Mouse (Mus musculus): ENCODE measurements around the gene Nelfb. TPM values are rescaled to one million over a fixed set of nuclear protein-coding genes. Genes with fewer than 3 reads are reported as not detected.
A peak's percentile ranks its signal among the peaks of the same experiment; 100 is the strongest.

Gene Nelfb
- total RNA-seq, 1 experiment from 2014 or later: 61.8 TPM

DNA sequence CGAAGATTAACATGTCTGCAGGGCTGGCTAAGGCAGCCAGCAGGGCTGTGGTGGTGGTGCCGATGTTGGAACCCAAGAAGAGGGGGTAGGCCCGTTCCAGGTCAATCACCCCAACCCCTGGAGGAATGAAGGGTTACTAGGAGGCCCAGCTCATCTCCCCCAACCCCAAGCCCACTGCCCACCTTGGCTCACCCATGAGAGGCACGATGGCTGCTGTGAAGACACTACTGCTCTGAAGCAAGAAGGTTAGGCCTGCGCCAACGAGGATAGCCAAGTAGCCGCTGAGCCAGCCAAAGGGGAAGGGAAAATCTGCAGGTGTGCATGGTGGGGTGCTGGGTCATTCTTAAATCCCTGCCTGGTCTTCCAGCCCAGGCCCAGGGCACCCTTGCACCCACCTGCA is 19.3 kb upstream of the Nelfb start:
- DNase-seq: no peak

DNA sequence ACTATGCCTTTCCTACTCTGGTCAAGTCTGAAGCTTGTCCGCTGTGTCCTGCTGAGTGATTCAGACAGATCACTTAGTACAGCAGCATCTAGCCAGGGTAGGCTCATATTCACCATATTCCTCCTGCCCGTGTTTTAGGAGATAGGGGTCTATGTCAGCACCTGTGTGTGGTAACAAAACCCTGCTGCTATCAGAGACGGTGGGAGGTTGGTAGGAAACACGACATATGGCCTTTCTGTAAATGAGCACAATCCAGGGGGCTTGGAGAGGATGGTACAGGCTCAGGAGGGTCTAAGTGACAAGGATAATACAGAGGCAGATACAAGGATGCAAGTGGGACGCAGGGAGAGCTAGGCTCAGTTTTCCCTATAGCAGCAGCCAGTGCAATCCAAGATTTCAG is 18.3 kb upstream of the Nelfb start:
- DNase-seq: no peak

DNA sequence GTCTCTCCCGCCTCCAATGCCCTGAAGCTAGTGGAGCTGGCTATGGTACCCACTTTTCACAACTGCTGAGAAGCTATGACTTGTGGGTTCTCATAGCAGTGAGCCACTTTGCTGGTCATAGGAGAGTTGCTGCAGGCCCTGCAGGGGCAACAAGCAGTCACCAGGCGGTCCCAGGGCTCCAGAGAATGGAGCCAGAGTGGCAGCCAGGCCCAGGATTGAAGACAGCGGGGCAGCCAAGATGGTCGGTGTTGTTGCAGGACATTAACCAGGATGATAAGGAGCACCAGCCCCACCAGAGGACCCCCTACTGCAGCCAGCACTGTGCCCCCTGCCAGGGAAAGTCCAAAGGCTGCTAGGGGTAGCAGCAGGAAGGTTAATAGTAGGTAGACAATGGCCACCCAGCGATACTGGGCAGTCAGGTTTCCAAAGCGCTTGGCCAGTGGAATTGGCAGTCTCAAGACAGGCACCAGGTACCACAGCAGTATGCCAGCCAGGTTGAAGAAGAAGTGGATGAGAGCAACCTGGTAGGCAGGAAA is 17.8 kb upstream of the Nelfb start:
- no peak for DNase-seq

DNA sequence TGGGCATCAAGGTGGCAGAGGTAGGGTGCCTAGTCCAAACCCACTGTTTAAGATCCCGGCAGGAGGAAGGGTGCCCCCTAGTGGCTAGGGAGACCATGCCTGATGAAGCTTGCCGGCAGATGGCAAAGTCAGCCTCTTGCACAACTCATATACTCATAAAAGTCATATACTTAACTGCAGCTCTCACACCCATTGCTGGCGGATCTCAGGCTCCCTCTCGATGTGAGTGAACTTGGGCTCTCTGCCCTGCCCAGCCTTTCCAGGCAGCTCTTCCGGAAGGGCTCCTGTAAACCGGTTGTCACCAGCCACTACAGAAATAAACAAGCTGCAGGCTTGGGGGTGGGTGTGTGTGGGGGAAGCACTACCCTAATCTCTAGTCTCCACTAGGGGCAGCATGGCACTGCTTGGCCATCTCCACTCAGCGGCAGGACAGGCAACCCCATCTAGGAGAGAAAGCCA is 17.2 kb upstream of the Nelfb start:
- DNase-seq: peak; percentile 83

DNA sequence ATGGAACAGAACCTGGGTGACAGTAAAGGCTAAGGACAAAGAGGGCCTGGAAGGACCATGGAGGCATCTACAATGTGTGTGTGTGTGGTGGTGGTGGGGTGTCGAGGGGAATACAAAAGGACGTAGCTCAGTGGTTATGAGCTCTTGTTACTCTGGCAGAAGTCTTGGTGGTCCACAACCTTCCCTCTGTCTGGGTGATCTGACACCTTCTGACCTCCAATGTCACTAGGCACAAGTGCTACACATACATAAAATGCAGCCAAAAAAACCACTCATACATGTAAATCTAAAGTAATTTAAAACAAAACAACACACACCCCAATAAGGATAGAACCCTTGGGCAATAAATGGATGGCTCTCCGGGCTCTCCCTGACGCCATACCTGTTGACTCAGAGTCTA is 16.1 kb upstream of the Nelfb start:
- DNase-seq: no peak

DNA sequence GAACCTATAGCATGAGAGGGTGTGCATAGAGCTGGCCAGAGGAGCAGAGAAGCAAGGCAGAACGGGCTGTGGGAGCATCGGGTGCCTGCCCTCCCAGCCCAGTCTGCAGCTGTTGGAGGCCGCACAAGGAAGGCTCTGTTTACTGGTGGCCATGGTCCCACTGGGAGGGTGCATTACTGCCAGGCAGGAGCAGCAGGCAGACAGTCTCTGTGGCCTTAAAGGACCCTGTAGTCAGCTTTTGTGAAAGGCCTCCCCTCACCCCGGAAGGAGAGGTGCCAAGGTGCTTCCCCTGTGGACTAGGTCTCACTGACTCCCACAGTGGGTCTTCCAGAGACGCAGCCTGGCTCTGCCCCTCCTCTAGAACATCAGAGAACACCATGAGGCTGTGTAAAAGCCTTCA is 15.6 kb upstream of the Nelfb start:
- no peak for DNase-seq

DNA sequence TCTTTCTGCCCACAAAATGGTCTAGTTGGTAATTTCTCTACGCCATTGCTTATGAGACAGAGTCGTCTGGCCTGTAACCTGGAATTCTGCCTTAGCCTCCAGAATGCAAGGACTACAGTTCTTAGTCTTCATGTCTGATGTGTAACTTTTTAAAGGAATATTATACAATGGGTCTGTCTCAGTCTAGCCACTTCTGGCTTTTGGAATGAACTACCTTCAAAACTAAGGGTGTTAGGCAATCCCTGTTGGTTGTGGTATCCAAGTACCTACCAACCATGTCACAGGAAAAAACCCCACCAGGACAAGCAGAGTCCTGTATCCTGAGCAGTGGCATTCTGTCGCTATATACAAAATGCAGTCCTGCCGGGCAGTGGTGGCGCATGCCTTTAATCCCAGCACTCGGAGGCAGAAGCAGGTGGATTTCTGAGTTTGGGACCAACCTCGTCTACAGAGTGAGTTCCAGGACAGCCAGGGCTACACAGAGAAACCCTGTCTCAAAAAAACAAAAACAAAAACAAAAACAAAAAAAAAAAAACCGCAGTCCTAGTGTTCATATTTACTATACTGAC is 14.6 kb upstream of the Nelfb start:
- DNase-seq: no peak

DNA sequence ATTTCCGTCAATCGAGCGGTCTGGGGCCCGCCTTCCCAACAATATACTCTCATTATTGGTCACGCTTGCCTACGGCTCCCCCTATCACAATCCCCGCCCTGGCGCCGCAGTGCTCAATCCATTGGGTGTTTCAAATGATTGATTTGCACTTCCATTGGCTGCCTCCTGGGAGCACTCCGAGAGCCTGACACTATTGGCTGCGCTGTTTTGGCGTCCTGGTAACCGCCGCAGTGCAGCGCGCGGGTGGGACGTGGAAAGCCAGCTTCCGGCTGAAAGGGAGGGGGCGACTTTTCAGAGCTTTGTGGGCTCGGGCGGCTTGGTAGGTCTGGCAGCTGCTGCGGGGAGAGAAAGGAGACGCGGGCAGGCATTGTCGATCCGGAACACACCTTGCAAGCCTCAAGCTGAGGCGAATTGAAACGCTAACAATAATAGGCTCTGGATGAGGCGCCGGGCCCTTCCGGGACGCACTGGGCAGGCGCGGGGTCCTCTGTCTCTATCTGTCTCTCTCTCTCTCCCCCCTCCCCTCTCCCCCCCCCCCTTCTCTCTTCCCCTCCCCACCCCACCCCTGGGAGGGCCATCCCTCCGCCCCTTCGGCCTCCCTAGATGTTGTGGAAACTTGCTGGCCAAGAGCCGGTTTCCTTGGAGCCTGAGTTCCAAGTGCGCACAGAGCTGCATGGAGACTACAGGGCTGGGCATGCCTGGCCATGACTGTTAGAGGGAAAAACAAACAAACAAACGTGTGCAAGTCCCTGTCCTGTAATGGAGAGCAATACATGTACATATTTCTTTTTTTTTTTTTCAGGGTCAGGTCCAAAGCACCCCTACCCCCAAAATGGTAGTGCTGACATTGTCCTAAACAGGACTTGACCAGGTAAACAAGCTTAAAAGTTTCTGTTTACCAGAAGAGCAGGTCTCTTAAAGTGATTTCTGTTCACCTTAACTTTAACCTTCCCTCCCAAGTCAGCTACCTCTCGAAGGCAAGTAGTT is 13.8 kb upstream of the Nelfb start:
- peak; percentile 95 for DNase-seq

DNA sequence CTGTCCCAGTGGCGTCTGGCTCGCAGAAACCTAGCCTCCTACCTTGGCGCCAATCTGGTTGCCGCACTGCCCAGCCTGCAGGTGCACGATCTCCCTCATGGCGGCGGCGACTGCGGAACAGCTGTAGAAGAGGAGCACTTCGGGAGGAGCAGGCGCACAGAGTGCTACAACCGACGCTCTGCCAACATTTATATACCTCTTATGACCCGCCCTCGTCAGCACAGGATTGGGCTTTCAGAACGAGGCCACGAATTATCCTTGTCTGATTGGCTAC is 13.1 kb upstream of the Nelfb start, which contains the start of gene Tubb4b:
TSS of gene Tubb4b (minus strand) at position 211 of the 274 bp plus-strand sequence.
- no peak for DNase-seq

DNA sequence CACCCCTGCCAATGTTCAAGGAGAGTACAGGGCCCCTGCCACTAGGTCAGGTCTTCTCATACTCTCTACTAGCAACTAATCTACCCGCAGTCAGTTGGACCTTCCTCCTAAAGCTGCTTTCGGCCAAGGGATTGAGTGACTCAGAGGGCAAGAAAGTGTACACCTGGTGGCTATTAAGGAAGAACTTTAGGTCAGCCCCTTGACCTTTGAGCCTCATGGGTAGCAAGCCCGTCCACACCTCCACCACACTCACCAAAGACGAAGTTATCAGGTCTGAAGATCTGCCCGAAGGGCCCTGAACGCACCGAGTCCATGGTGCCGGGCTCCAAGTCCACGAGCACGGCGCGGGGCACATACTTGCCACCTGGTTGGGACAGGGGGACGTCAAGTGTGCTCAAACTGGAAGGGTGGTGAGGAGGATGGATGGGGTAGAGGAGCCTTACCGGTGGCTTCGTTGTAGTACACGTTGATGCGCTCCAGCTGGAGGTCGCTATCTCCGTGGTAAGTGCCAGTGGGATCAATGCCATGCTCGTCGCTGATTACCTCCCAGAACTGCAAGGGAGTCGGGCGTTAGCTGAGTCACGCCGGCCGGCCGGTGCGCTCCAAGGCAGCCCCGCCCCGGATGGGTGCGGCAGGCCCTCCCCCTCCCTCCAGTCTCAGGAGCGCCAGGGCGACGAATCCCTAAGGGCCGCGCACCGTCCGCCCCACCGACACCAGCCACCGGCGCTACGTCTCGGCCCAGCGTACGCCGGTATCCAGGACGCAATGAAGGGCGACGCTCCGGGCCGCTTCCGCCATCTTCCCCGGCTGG is 12.6 kb upstream of the Nelfb start:
- DNase-seq: peak; percentile 91

DNA sequence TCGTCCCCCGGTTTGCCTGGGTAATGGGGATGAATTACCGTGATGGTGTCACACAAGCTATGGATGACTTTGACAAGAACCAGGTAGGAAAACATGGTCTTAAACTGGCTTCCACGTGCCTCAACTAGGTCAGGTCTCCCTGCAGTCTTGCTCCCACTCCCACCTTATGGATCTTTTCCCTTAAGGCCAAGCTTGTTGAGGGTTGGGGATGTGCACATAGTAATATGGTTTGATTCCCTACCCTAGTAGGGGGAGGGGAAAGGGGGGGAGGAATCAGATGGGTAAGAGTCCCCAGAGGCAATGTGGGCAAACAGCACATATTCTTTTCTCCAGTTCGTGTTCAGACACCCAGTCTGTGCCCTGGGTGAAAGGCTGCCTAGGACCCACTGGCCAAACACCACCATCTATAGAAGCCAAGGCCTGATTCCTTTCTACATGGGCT is 10.1 kb upstream of the Nelfb start:
- DNase-seq: no peak

DNA sequence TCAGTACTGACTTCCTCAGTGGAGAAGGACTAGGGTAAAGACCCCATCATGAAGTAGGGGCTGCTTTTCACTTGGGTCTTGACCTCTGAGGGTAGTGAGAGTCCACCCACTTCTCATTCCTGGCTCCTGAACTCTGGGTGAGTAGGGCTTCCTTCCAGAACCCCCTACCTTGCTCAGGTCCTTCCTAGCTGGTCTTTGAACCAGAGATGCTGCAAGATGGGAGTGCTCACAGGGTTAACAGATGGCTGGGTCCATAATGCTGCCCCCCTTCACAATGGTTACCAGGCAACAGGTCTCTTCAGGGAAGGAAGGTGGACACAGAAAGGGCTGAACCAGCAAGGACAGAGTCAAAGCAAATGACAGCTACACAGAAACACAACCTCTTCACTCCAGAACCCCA is 7.2 kb upstream of the Nelfb start, which contains the start of gene Fam166a:
TSS of gene Fam166a (plus strand) at position 301 of the 400 bp plus-strand sequence.
- DNase-seq: no peak

DNA sequence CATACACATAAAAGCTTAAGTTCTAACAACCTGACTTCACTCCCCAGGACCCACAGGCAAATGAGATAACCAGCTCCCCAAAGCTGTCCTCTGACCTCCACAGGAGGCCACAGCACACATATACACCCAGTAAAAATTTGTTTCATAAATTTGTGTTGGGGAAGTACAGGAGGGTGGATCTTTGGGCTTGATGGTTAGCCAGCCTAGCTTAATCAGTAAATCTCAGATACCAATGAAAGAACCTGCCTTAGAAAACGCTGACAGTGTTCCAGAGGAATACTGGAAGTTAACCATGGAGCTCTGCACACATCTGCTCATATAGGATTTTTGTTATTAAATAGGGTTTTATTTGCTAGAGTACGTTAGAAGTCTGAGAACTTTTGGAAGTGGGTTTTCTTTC is 6.4 kb upstream of the Nelfb start:
- DNase-seq: no peak

DNA sequence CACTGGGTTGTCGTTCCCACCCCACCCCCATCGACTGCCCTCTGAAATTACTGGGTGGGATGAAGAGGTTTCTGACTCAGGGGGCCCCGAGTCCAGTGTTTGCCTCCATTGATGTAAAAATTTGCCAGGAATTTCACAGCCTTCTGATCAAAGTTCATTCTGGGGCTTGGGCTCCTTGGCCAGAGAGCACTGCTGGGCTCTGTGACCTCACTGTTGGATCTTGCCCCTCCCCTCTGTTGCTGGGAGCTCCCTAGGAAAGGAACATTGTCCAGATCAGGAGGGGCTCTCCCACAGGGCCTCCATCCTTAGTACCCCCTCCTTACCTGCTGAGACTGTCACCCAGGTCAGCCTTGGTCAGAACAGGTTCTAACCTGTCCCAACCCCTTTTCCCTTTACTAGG is 3.2 kb upstream of the Nelfb start, which contains the start of gene Stpg3:
TSS of gene Stpg3 (minus strand) at position 194 of the 400 bp plus-strand sequence.
- DNase-seq: no peak

DNA sequence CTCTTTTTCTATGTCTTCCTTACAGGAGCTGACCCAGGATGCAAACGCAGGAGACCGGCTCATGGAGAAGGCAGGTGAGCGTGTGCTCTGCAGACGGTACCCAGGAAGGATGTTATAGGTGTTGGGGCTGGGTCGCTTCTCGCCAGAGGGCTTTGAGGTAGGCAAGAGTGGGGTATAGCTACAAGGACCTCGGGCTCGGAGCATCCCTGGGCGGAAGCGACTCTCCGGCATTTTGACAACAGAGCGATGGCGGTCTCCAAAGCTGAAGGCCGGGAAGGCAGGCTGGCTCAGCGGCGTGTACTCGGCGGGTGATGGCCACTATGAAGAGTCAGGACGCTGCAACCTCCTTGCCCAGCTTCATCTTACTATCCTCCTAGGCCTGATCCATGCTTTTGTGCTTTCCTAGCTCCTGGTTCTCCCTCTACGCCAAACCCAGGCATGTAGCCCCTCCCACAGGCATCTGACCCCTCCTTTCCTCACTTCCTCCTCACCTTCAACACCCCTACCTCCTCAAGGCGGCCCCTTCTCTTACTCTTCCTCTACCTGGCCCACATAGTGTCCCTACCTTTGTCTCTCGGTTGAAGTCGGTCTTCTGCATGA is 2.1 kb upstream of the Nelfb start:
- no peak for DNase-seq

DNA sequence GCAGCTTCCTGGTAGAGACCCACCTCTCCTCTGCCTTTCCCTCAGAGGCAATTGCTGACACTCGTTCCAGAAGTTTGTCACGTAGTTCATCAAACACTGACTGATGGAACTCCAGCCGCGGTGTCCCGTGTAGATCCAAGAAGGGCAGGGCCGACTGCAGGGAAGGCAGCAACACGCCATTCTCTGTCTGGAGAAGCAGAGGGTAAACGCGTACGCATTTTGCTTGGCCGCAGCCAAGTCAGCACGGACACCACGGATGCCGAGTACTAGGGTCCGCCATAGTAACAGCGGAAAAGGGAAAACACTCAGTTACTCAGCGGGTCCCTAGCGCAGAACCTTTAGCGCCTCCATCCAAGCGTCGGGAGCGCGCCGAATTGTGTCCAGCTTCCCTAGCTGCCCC is 603 bp downstream of the Nelfb start:
- DNase-seq: no peak

DNA sequence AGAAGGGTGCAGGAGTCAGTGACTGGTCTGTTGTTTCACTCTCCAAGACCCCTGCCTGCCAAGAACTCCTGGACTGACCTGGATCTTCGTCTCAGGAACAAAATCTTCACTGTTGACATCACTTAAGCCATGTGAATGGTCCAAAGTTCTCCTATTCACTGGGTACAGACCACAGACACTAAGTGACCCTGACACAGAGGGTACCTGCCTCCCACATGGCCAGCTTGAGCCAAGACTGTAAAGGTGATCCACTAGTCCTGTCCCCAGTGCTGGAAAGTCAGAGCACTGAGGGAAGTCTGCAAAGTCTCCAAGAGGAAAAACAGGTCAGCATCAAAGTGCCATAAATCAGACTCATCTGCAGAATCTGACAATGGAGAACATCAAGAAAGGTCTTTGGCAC is 3.7 kb downstream of the Nelfb start:
- no peak for DNase-seq

DNA sequence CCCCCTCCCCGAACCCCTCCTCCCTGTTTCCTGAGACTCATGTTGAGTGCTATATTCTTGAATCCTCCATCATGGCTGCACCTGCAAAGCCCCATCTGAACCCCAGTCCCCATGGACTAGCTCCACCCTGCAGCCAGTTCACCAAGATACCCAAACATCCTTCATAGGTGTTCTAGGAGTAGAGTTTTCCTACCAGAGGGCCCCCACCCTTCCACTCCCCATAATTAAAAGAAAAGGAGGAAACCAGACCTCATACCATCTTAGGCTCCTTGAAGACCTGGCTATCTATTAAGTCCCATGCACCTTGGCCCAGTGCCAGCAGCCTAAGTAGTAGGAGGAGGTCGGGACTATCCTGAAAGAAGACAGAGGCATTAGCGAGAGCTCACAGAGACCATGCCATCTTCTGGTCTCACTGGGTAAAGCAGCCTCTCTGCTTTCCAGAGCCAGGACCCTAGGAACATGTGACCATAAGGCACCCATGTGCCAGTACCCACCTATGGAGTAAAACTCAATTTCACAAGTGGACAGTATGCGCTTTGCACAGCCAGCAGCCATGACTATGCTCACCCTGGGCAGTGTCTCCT is 7.6 kb downstream of the Nelfb start:
- no peak for DNase-seq

DNA sequence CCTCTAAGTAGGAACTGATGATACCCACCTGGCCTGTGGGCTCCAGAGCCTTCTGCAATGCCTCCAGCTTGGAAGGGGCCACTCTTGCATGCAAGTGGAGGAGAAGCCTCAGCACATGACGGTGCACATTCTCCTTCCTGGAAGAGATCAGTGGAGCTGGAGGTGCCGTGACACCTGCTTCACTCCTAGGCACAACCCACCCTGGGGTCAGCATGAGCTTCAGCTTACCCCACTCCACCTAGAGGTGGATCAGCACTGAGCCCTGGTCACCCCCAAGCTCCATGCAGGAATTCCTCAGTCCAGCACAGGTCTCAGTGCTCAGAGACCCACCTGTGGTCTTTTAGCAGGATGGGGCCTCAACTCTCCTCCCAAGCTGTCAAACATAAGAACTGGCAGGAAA is 10.7 kb downstream of the Nelfb start:
- DNase-seq: no peak

DNA sequence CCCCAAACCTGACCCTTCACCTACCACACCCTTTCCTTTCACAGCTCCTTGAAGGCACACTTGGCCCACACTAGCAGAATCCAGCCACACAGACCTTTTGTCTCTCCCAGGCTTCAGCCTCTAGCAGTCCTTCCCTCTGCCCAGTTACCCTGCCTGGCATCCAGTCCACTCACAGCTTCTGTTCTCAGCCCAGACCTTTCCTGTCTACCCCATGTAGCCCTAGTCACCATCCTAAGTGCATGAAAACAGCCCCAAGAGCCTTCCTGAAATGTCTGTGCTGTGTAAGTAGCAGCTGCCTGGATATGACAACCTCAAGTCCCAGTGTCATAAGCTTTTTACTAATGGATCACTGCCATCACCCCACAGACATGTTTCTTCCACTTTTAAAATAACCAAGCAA is 13.3 kb downstream of the Nelfb start:
- no peak for DNase-seq

DNA sequence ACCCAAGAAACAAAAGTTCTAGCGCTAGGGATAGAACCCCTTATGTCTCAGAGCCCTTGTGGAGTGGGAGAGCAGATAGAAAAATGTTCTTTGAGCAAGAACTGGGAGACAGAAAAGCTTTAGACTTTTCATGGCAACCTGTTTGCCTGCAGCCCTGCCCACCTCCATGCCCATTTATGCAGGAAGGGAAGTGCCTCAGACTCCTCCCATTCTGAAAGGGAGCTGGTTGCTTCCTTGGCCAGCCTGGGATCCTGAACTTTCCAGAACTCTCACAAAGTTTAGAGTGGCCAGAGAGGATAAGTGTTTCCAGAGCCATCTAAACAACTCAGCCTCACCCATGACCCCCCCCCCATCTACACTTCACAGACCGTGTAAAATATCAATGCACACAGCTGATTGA is 14.1 kb downstream of the Nelfb start:
- DNase-seq: no peak
